Mouse (Mus musculus): Measurements from ENCODE around the gene Cds1. TPM values are rescaled to one million over a fixed set of nuclear protein-coding genes. Genes with fewer than 3 reads are reported as not detected.
A peak's percentile ranks its signal among the peaks of the same experiment; 100 is the strongest.

The Cds1 gene
- polyA plus RNA-seq, 1 experiment from 2014 or later: 2.3 TPM

DNA sequence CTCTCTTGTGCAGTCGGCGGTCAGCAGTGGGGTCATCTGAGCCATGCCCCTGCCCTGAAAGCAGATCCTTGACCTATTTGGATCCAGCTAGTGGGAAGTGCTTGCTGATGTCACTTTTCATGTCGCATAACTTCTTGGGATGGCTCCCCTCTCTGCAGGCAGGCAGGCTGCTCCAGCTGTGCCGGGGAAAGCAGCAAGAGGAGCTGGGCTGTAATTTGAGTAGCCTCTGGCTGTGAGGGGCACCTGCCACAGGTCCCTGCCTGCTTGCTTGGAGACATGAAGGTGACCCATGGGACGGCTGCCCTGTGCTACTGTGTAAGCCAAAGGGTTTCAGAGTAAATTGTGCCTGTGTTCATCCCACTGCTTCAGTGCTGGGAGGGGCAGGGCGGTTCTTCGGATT lies 54.9 kb downstream of the Cds1 start:
- Histone ChIP-seq H3K4me2 (no peak overlapping the region), H3K9ac (no peak overlapping the region), H3K27me3 (0 out of 2 replicates have a peak, but pooled peaks cover 4% of the 10 kb centered on the region), H3K4me1 (no peaks in the 10 kb centered on the region), H3K9me3 (replicated peaks) (no peaks in the 10 kb centered on the region), H3K4me3 (no peak overlapping the region), H3K36me3 (ENCODE audit: poor library complexity, severe bottlenecking) (no peaks in the 10 kb centered on the region), H3K27ac (no peak overlapping the region)
- WGBS: 19% methylated on average over 7 of the region's 7 CpGs
- ATAC-seq: no peak

DNA sequence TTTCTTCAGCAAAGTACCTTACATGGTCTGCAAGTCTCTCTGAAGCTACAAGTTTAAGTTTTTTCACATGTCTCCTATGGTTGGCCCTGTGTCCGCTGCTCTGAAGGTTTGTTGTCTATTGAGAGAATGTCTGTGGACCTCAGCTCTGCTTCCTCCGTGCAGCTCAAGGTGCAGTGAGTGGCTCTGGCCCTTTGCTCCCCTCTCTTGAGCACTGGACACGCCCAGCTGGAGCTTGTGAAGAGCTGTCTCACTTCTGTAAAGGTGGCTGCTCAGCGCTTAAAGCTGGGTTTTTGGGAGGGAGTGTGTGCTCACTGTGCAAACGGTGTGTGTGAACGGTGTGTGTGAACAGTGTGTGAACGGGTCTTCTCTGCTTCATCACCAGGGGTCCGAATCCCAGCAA lies 56.1 kb downstream of the Cds1 start:
- no peaks in the 10 kb centered on the region for H3K9me3 ChIP-seq (replicated peaks)
- H3K4me1 ChIP-seq: peaks cover 7% of the 10 kb centered on the region; the same call in 1 of the 2 replicates
- 72% methylated on average over 8 of the region's 8 CpGs for WGBS
- no peak overlapping the region for H3K27ac ChIP-seq
- no peaks in the 10 kb centered on the region for H3K36me3 ChIP-seq (ENCODE audit: poor library complexity, severe bottlenecking)
- H3K4me2 ChIP-seq: no peak overlapping the region
- H3K27me3 ChIP-seq: 0 out of 2 replicates have a peak, but pooled peaks cover 4% of the 10 kb centered on the region
- ATAC-seq: no peak
- H3K9ac ChIP-seq: no peak overlapping the region
- H3K4me3 ChIP-seq: no peak overlapping the region

- Histone ChIP-seq H3K27me3 (0 out of 2 replicates have a peak, but pooled peaks cover 4% of the 10 kb centered on the region), H3K36me3 (ENCODE audit: poor library complexity, severe bottlenecking) (no peaks in the 10 kb centered on the region), H3K9ac (no peak overlapping the region), H3K4me2 (no peak overlapping the region), H3K27ac (no peak overlapping the region), H3K4me3 (no peak overlapping the region), H3K4me1 (peaks cover 13% of the 10 kb centered on the region), H3K9me3 (replicated peaks) (no peaks in the 10 kb centered on the region)
- ATAC-seq: no peak
- 67% methylated on average over 17 of the region's 17 CpGs for WGBS
Observed at GRCm38 (mm10) chr5:101821491-101822310, 56.8 kb downstream of the Cds1 start.

- no peak for ATAC-seq
- H3K4me3 ChIP-seq: no peak overlapping the region
- no peak overlapping the region for H3K9ac ChIP-seq
- WGBS: 56% methylated on average over 6 of the region's 6 CpGs
- no peaks in the 10 kb centered on the region for H3K9me3 ChIP-seq (replicated peaks)
- H3K27ac ChIP-seq: no peak overlapping the region
- H3K4me1 ChIP-seq: peaks cover 15% of the 10 kb centered on the region
- H3K4me2 ChIP-seq: no peak overlapping the region
- 0 out of 2 replicates have a peak, but pooled peaks cover 4% of the 10 kb centered on the region for H3K27me3 ChIP-seq
- no peaks in the 10 kb centered on the region for H3K36me3 ChIP-seq (ENCODE audit: poor library complexity, severe bottlenecking)
Observed at GRCm38 (mm10) chr5:101822311-101822670, 57.4 kb downstream of the Cds1 start.

- 0 out of 2 replicates have a peak, but pooled peaks cover 3% of the 10 kb centered on the region for H3K27me3 ChIP-seq
- ATAC-seq: no peak
- H3K4me3 ChIP-seq: no peak overlapping the region
- H3K36me3 ChIP-seq (ENCODE audit: poor library complexity, severe bottlenecking): no peaks in the 10 kb centered on the region
- no peaks in the 10 kb centered on the region for H3K9me3 ChIP-seq (replicated peaks)
- no peak overlapping the region; the same call in 1 of the 2 replicates for H3K4me2 ChIP-seq
- 16% methylated on average over 13 of the region's 13 CpGs for WGBS
- no peak overlapping the region for H3K9ac ChIP-seq
- H3K27ac ChIP-seq: no peak overlapping the region
- peaks cover 15% of the 10 kb centered on the region for H3K4me1 ChIP-seq
Observed at GRCm38 (mm10) chr5:101825111-101825911, 60.4 kb downstream of the Cds1 start.

GRCm38 (mm10) chr5:101826531-101826970 lies 61.6 kb downstream of the Cds1 start:
- Histone ChIP-seq H3K4me3 (peak overlapping the region; percentile 14; the same call in 1 of the 2 replicates), H3K27me3 (no peaks in the 10 kb centered on the region), H3K4me2 (peak overlapping the region; percentile 54), H3K36me3 (ENCODE audit: poor library complexity, severe bottlenecking) (0 out of 2 replicates have a peak, but pooled peaks cover 6% of the 10 kb centered on the region), H3K9ac (peak overlapping the region; percentile 37; the same call in 1 of the 2 replicates), H3K9me3 (replicated peaks) (no peaks in the 10 kb centered on the region), H3K27ac (no peak overlapping the region), H3K4me1 (peaks cover 15% of the 10 kb centered on the region)
- 5% methylated on average over 15 of the region's 15 CpGs for WGBS
- peak; percentile 61 for ATAC-seq

DNA sequence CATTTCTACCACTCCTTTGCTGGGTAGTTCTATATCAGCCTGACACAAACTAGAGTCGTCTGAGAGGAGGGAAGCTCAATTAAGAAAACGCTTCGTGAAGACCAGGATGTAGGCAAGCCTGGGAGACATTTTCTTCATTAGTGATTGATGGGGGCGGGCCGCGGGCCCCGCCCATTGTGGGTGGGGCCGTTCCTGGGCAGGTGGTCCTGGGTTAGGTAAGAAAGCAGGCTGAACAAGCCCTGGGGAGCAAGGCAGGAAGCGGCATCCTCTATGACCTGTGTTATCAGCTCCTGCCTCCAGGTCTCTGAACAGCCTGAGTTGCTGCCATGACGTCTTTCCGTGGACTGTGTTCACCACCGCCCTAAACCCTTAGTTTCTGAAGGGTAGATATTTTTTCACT lies 62.5 kb downstream of the Cds1 start:
- no peak overlapping the region for H3K9ac ChIP-seq
- H3K27ac ChIP-seq: no peak overlapping the region
- H3K27me3 ChIP-seq: no peaks in the 10 kb centered on the region
- H3K4me3 ChIP-seq: no peak overlapping the region
- peaks cover 15% of the 10 kb centered on the region for H3K4me1 ChIP-seq
- no peak overlapping the region for H3K4me2 ChIP-seq
- no peaks in the 10 kb centered on the region for H3K9me3 ChIP-seq (replicated peaks)
- ATAC-seq: no peak
- peaks cover 15% of the 10 kb centered on the region; the same call in 1 of the 2 replicates for H3K36me3 ChIP-seq (ENCODE audit: poor library complexity, severe bottlenecking)
- 40% methylated on average over 12 of the region's 12 CpGs for WGBS

GRCm38 (mm10) chr5:101828932-101829331 lies 64.0 kb downstream of the Cds1 start:
- no peaks in the 10 kb centered on the region for H3K9me3 ChIP-seq (replicated peaks)
- no peak overlapping the region for H3K9ac ChIP-seq
- peaks cover 27% of the 10 kb centered on the region for H3K36me3 ChIP-seq (ENCODE audit: poor library complexity, severe bottlenecking)
- H3K4me2 ChIP-seq: no peak overlapping the region
- H3K27me3 ChIP-seq: no peaks in the 10 kb centered on the region
- H3K4me1 ChIP-seq: peaks cover 15% of the 10 kb centered on the region
- ATAC-seq: no peak
- WGBS: 68% methylated on average over 3 of the region's 3 CpGs
- no peak overlapping the region for H3K27ac ChIP-seq
- H3K4me3 ChIP-seq: no peak overlapping the region

GRCm38 (mm10) chr5:101830180-101830579 lies 65.2 kb downstream of the Cds1 start:
- Histone ChIP-seq H3K4me3 (no peak overlapping the region), H3K9me3 (replicated peaks) (no peaks in the 10 kb centered on the region), H3K4me2 (no peak overlapping the region), H3K27me3 (no peaks in the 10 kb centered on the region), H3K4me1 (peaks cover 15% of the 10 kb centered on the region), H3K9ac (no peak overlapping the region), H3K27ac (no peak overlapping the region), H3K36me3 (ENCODE audit: poor library complexity, severe bottlenecking) (peaks cover 36% of the 10 kb centered on the region)
- no peak for ATAC-seq
- 87% methylated on average over 8 of the region's 8 CpGs for WGBS

DNA sequence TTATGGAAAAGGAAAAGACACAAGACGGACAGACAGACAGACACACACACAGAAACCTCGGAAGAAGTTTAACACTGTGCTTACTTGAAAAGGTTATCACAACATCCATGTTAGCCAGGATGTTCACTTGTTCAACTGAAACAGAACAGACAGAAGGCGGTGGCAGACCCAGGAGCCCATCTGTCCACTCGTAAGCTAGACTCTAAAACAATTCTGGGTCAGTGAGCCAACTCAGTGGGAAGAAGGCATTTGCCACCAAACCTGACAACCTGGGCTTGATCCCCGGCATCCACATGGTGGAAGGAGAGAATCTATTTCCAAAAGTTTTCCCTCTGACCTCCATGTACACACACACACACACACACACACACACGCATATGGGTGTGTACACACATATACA lies 67.1 kb downstream of the Cds1 start:
- peaks cover 55% of the 10 kb centered on the region for H3K36me3 ChIP-seq (ENCODE audit: poor library complexity, severe bottlenecking)
- no peak overlapping the region for H3K27ac ChIP-seq
- no peak overlapping the region for H3K4me2 ChIP-seq
- H3K9me3 ChIP-seq (replicated peaks): no peaks in the 10 kb centered on the region
- no peaks in the 10 kb centered on the region for H3K27me3 ChIP-seq
- no peak overlapping the region for H3K4me3 ChIP-seq
- no peaks in the 10 kb centered on the region for H3K4me1 ChIP-seq
- ATAC-seq: no peak
- 93% methylated on average over 6 of the region's 6 CpGs for WGBS
- H3K9ac ChIP-seq: no peak overlapping the region

DNA sequence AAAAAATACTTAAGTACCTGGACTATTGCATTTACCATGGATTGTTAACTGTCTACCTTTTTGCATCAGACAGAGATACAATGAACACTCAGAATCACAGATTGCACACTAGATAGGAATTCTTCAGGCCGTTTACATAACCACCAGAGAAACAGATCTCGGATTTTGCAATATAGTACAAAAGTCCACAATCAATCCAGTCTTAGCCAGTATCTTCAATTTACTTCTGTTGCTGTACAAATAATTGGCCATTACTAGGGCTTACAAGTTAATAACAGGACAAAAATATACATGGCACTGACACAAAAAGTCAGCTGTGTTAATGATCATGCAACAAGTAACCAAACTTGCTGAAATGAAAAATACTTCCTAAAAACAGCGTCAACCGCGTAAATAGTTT lies 68.1 kb downstream of the Cds1 start:
- Histone ChIP-seq H3K36me3 (ENCODE audit: poor library complexity, severe bottlenecking) (peaks cover 64% of the 10 kb centered on the region), H3K4me1 (no peaks in the 10 kb centered on the region), H3K9ac (no peak overlapping the region), H3K27me3 (no peaks in the 10 kb centered on the region), H3K27ac (no peak overlapping the region), H3K9me3 (replicated peaks) (no peaks in the 10 kb centered on the region), H3K4me2 (no peak overlapping the region), H3K4me3 (no peak overlapping the region)
- WGBS: 94% methylated on average over 5 of the region's 5 CpGs
- no peak for ATAC-seq

- Histone ChIP-seq H3K9ac (no peak overlapping the region), H3K4me3 (no peak overlapping the region), H3K27me3 (no peaks in the 10 kb centered on the region), H3K36me3 (ENCODE audit: poor library complexity, severe bottlenecking) (peaks cover 73% of the 10 kb centered on the region), H3K4me1 (no peaks in the 10 kb centered on the region), H3K4me2 (no peak overlapping the region), H3K9me3 (replicated peaks) (no peaks in the 10 kb centered on the region), H3K27ac (no peak overlapping the region)
- WGBS: 58% methylated on average over 8 of the region's 8 CpGs
- no peak for ATAC-seq
Observed at GRCm38 (mm10) chr5:101833875-101834274, 68.9 kb downstream of the Cds1 start.

Measured in forebrain, embryonic 13.5 days (tissue).